Comparison of ENCODE assay signal across 14 mouse cellular contexts in genomic region chr14:20298131-20298530, GRCm38 (mm10). TPM values are rescaled to one million over a fixed set of nuclear protein-coding genes. Genes with fewer than 3 reads are reported as not detected.
DNase-seq lines count a peak whose midpoint lies in the region; ATAC-seq lines count a peak whose summit lies in the region.
"Had no signal": no experiment of that assay in that cellular context is flagged by ENCODE, and none has a peak within 500 bp of the region (broad histone marks: within the 10 kb centered on the region; RNA-seq: fewer than 3 reads in every experiment).

No protein-coding gene starts in this region.

- peak; percentile 53 to 66 for DNase-seq in heart, adult 18-20 months
- no peak for DNase-seq in heart, postnatal 14 days
- peak; percentile 90 for DNase-seq in 3T3-L1 (ENCODE audit: low read depth, low spot score)
- DNase-seq in NIH3T3 (ENCODE audit: low read depth): peak; percentile 90
- DNase-seq in cerebellum, adult 8-10 months: no peak
- DNase-seq in layer of hippocampus, adult 9-11 months: no peak
- DNase-seq in gastrocnemius, postnatal 4 days (ENCODE audit: low spot score in 2 of 2): no peak
- DNase-seq: cerebellum, adult 18-20 months; gastrocnemius, postnatal 14 days; kidney, adult 2 months; lung, embryonic 14.5 days had no signal

- intact Hi-C loops in heart, postnatal 14 days (cut with DNase I): no loop called here

- ATAC-seq in granulocyte monocyte progenitor cell, adult 5-6 weeks (replicated peaks; ENCODE audit: poor library complexity, severe bottlenecking): peak; percentile 65
- ATAC-seq: midbrain, embryonic 16.5 days had no signal

RNA-seq across cellular contexts. Expression of gene Nudt13, which starts 3.6 kb away (rescaled TPM):
- 10 to 100 TPM; 32.6 to 35.8 TPM for total RNA-seq in heart, adult 18-20 months (2021)
- total RNA-seq in heart, postnatal 14 days (2021): 10 to 100 TPM; 25.7 to 35.1 TPM
- 17.5 and 18.2 TPM in 2 replicates for total RNA-seq in granulocyte monocyte progenitor cell, adult 5-6 weeks (2014; fragmentation: Nextera tagmentation)
- 8.0 and 15.7 TPM in 2 replicates for total RNA-seq in granulocyte monocyte progenitor cell, adult 5-6 weeks (2017)
- total RNA-seq in gastrocnemius, postnatal 4 days (2021): 10 to 100 TPM; 17.1 to 21.1 TPM

RNA-seq across cellular contexts. Expression of gene Kcnk16, which starts 29.1 kb away (rescaled TPM):
- total RNA-seq in heart, adult 18-20 months (2021): not detected
- total RNA-seq in heart, postnatal 14 days (2021): not detected
- total RNA-seq in granulocyte monocyte progenitor cell, adult 5-6 weeks (2014; fragmentation: Nextera tagmentation): not detected in 2 replicates
- total RNA-seq in granulocyte monocyte progenitor cell, adult 5-6 weeks (2017): not detected in 2 replicates
- not detected for total RNA-seq in gastrocnemius, postnatal 4 days (2021)
- total RNA-seq: gastrocnemius, postnatal 14 days; layer of hippocampus, adult 8-10 months had no signal

RNA-seq across cellular contexts. Expression of gene Ecd, which starts 49.8 kb away (rescaled TPM):
- total RNA-seq in heart, adult 18-20 months (2021): 10 to 100 TPM; 36.9 to 38.1 TPM
- total RNA-seq in heart, postnatal 14 days (2021): 10 to 100 TPM; 25.1 to 32.2 TPM
- 52.6 and 57.0 TPM in 2 replicates for total RNA-seq in granulocyte monocyte progenitor cell, adult 5-6 weeks (2014; fragmentation: Nextera tagmentation)
- 52.2 and 70.0 TPM in 2 replicates for total RNA-seq in granulocyte monocyte progenitor cell, adult 5-6 weeks (2017)
- 10 to 100 TPM; 26.8 to 34.3 TPM for total RNA-seq in gastrocnemius, postnatal 4 days (2021)

RNA-seq across cellular contexts. Expression of gene Fam149b, which starts 49.8 kb away (rescaled TPM):
- total RNA-seq in heart, adult 18-20 months (2021): 10 to 100 TPM; 28.7 to 33.3 TPM
- total RNA-seq in heart, postnatal 14 days (2021): 10 to 100 TPM; 32.1 to 34.7 TPM
- 20.6 and 28.2 TPM in 2 replicates for total RNA-seq in granulocyte monocyte progenitor cell, adult 5-6 weeks (2014; fragmentation: Nextera tagmentation)
- 27.9 and 28.1 TPM in 2 replicates for total RNA-seq in granulocyte monocyte progenitor cell, adult 5-6 weeks (2017)
- total RNA-seq in gastrocnemius, postnatal 4 days (2021): 10 to 100 TPM; 28.7 to 31.7 TPM

Comparison
In these comparisons a context has a peak if more than half of its experiments do, and no peak if none do; other contexts are left out.
1. DNase-seq: peak in heart, adult 18-20 months (2 of 2), 3T3-L1 (single experiment) and NIH3T3 (single experiment); none in heart, postnatal 14 days (0 of 2), cerebellum, adult 8-10 months (single experiment), layer of hippocampus, adult 9-11 months (single experiment) and gastrocnemius, postnatal 4 days (0 of 2).